ENCODE assay signal across 7 mouse cellular contexts in the genomic region with DNA sequence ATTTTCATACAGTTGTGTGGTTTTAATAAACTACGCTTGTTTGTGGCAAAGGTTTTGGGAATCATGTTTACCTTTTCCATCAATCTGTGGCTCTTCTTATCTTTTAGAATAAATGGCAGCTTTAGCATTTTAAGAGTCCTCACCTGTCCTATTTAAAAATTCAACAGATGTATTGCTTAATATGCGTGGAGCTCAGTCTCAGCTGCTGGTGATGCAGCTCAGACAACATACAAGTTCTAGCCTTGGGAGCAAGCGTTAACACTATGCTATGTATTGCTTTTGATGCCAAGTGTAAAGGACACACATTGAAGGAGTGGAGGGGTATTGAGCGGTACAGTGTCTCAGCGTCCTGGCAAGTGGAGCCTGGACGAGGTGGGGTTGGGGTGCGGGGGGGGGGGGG. TPM values are rescaled to one million over a fixed set of nuclear protein-coding genes. Genes with fewer than 3 reads are reported as not detected.
DNase-seq lines count a peak whose midpoint lies in the region; ATAC-seq lines count a peak whose summit lies in the region.

No protein-coding gene starts in this region.

- peaks cover 22% of the 10 kb centered on the region for H3K36me3 ChIP-seq in kidney, embryonic 16.5 days (ENCODE audit: insufficient read depth, low read length)
- peaks cover 26% of the 10 kb centered on the region for H3K36me3 ChIP-seq in intestine, embryonic 14.5 days (ENCODE audit: control insufficient read depth, insufficient read depth, low read length)
- peaks cover 18% of the 10 kb centered on the region for H3K36me3 ChIP-seq in neural tube, embryonic 12.5 days

- H3K4me2 ChIP-seq in kidney, embryonic 16.5 days (replicated peaks; ENCODE audit: low read depth, low read length): peak overlapping the region; percentile 63
- peak overlapping the region; percentile 71 for H3K4me2 ChIP-seq in intestine, embryonic 14.5 days (ENCODE audit: low read length)
- peak overlapping the region; percentile 65 for H3K4me2 ChIP-seq in neural tube, embryonic 12.5 days (replicated peaks)

- no peak overlapping the region for H3K27ac ChIP-seq in kidney, embryonic 16.5 days (ENCODE audit: low read length)
- H3K27ac ChIP-seq in intestine, embryonic 14.5 days (ENCODE audit: low read depth): no peak overlapping the region
- no peak overlapping the region for H3K27ac ChIP-seq in neural tube, embryonic 12.5 days

- no peaks in the 10 kb centered on the region for H3K9me3 ChIP-seq in kidney, embryonic 16.5 days (ENCODE audit: low read length)
- no peaks in the 10 kb centered on the region for H3K9me3 ChIP-seq in intestine, embryonic 14.5 days (ENCODE audit: control insufficient read depth, low read length)
- H3K9me3 ChIP-seq in neural tube, embryonic 12.5 days: no peaks in the 10 kb centered on the region

- H3K9ac ChIP-seq in kidney, embryonic 16.5 days (replicated peaks; ENCODE audit: low read length): peak overlapping the region; percentile 75; the same call in 1 of the 2 replicates
- peak overlapping the region; percentile 69 for H3K9ac ChIP-seq in intestine, embryonic 14.5 days (ENCODE audit: low read length)
- H3K9ac ChIP-seq in neural tube, embryonic 12.5 days: peak overlapping the region; percentile 67

- no peak for DNase-seq in kidney, postnatal 25 days
- DNase-seq in c-Kit-positive CD71-positive TER-119-positive erythroid progenitor cells, embryonic 14.5 days (ENCODE audit: low spot score): peak; percentile 25
- DNase-seq in intestine, embryonic 14.5 days (ENCODE audit: low spot score): no peak
- no peak for DNase-seq in spleen, postnatal 36 days (ENCODE audit: low spot score in 2 of 2)
- DNase-seq in urinary bladder, postnatal 36 days (ENCODE audit: low spot score in 2 of 2): no peak

- H3K4me3 ChIP-seq in kidney, embryonic 16.5 days (ENCODE audit: low read length): peak overlapping the region; percentile 94
- H3K4me3 ChIP-seq in intestine, embryonic 14.5 days (ENCODE audit: low read depth, low read length): peak overlapping the region; percentile 92
- peak overlapping the region; percentile 75 for H3K4me3 ChIP-seq in neural tube, embryonic 12.5 days

- 8% methylated on average over 7 of the region's 7 CpGs for WGBS in kidney, embryonic 16.5 days
- 6% methylated on average over 7 of the region's 7 CpGs for WGBS in intestine, embryonic 14.5 days
- WGBS in neural tube, embryonic 12.5 days: 11% methylated on average over 7 of the region's 7 CpGs

- ATAC-seq in kidney, embryonic 16.5 days (ENCODE audit: low FRiP score, low TSS enrichment): peak; percentile 17; the same call in 1 of the 2 replicates
- ATAC-seq in intestine, embryonic 14.5 days (replicated peaks; ENCODE audit: low FRiP score, low TSS enrichment, low read depth): no peak
- ATAC-seq in neural tube, embryonic 12.5 days (ENCODE audit: low FRiP score, low read depth): 0 out of 2 replicates have a peak, but pooled peaks have one; percentile 5

- no peaks in the 10 kb centered on the region for H3K27me3 ChIP-seq in kidney, embryonic 16.5 days (ENCODE audit: insufficient read depth, low read length)
- H3K27me3 ChIP-seq in intestine, embryonic 14.5 days (replicated peaks; ENCODE audit: control insufficient read depth, insufficient read depth, low read length): no peaks in the 10 kb centered on the region
- H3K27me3 ChIP-seq in neural tube, embryonic 12.5 days (replicated peaks): no peaks in the 10 kb centered on the region

- peaks cover 10% of the 10 kb centered on the region; the same call in 1 of the 2 replicates for H3K4me1 ChIP-seq in kidney, embryonic 16.5 days (ENCODE audit: insufficient read depth, low read length)
- peaks cover 7% of the 10 kb centered on the region; the same call in 1 of the 2 replicates for H3K4me1 ChIP-seq in intestine, embryonic 14.5 days (replicated peaks; ENCODE audit: control insufficient read depth, insufficient read depth, low read length)
- peaks cover 7% of the 10 kb centered on the region for H3K4me1 ChIP-seq in neural tube, embryonic 12.5 days

RNA-seq across cellular contexts. Expression of a gene that starts 0.5 kb away (rescaled TPM):
- 366 and 373 TPM in 2 replicates for polyA plus RNA-seq in kidney, embryonic 16.5 days (2015; fragmentation: Nextera tagmentation; extraction: Ambion mirVana)
- 533 and 537 TPM in 2 replicates for polyA plus RNA-seq in intestine, embryonic 14.5 days (2014; fragmentation: Nextera tagmentation; extraction: Ambion mirVana)
- polyA plus RNA-seq in neural tube, embryonic 12.5 days (2016; fragmentation: Nextera tagmentation; extraction: Ambion mirVana): 347 and 356 TPM in 2 replicates

RNA-seq across cellular contexts. Expression of a gene that starts 0.7 kb away (rescaled TPM):
- polyA plus RNA-seq in kidney, embryonic 16.5 days (2015; fragmentation: Nextera tagmentation; extraction: Ambion mirVana): 13.3 and 18.4 TPM in 2 replicates
- 12.7 and 13.3 TPM in 2 replicates for polyA plus RNA-seq in intestine, embryonic 14.5 days (2014; fragmentation: Nextera tagmentation; extraction: Ambion mirVana)
- 27.7 and 30.4 TPM in 2 replicates for polyA plus RNA-seq in neural tube, embryonic 12.5 days (2016; fragmentation: Nextera tagmentation; extraction: Ambion mirVana)

RNA-seq across cellular contexts. Expression of a gene that starts 32.7 kb away (rescaled TPM):
- 10.3 and 10.5 TPM in 2 replicates for polyA plus RNA-seq in kidney, embryonic 16.5 days (2015; fragmentation: Nextera tagmentation; extraction: Ambion mirVana)
- 8.8 and 8.9 TPM in 2 replicates for polyA plus RNA-seq in intestine, embryonic 14.5 days (2014; fragmentation: Nextera tagmentation; extraction: Ambion mirVana)
- polyA plus RNA-seq in neural tube, embryonic 12.5 days (2016; fragmentation: Nextera tagmentation; extraction: Ambion mirVana): 4.8 TPM in 2 replicates

RNA-seq across cellular contexts. Expression of a gene that starts 60.0 kb away (rescaled TPM):
- polyA plus RNA-seq in kidney, embryonic 16.5 days (2015; fragmentation: Nextera tagmentation; extraction: Ambion mirVana): 131 and 141 TPM in 2 replicates
- polyA plus RNA-seq in intestine, embryonic 14.5 days (2014; fragmentation: Nextera tagmentation; extraction: Ambion mirVana): 46.4 and 47.2 TPM in 2 replicates
- polyA plus RNA-seq in neural tube, embryonic 12.5 days (2016; fragmentation: Nextera tagmentation; extraction: Ambion mirVana): 197 and 200 TPM in 2 replicates
